Mouse (Mus musculus): ENCODE data around the gene Igf1r.

- TF ChIP-seq CTCF (IDR thresholded peaks at IDR 0.05; ENCODE audit: low read depth, low read length) (no peak), POLR2AphosphoS5 (IDR thresholded peaks at IDR 0.05; ENCODE audit: insufficient replicate concordance, low read depth, low read length) (no peak), GATA1 (IDR thresholded peaks at IDR 0.05; ENCODE audit: borderline replicate concordance, low read length) (no peak), GATA2 (IDR thresholded peaks at IDR 0.05; ENCODE audit: borderline replicate concordance, low read depth, low read length) (no peak), TAL1 (conservative IDR thresholded peaks at IDR 0.05; ENCODE audit: low read depth, low read length) (no peak)
These were observed 288.6 kb downstream of the Igf1r start for GRCm38 (mm10) chr7:68241205-68241604.
